Mouse (Mus musculus): Measurements from ENCODE around the gene 7420426K07Rik. TPM values are rescaled to one million over a fixed set of nuclear protein-coding genes. Genes with fewer than 3 reads are reported as not detected.

The 7420426K07Rik gene
- not detected in 2 replicates for polyA plus RNA-seq (2012)

GRCm38 (mm10) chr9:98902819-98903218 is at the start of gene 7420426K07Rik:
Gene 7420426K07Rik (plus strand): TSS chr9:98903119.

GRCm38 (mm10) chr9:98856210-98856609 is 46.7 kb upstream of the 7420426K07Rik start, which contains the start of gene Prr23a2:
Gene Prr23a2 (plus strand): TSS chr9:98856494.

GRCm38 (mm10) chr9:98864571-98864970 is 38.3 kb upstream of the 7420426K07Rik start, which contains the start of gene Prr23a3:
Gene Prr23a3 (plus strand): TSS chr9:98864767.

Other genes starting within 250 kb of the 7420426K07Rik start
- not detected in 2 replicates for gene Prr23a1, start 60.6 kb upstream of the 7420426K07Rik start, polyA plus RNA-seq (2012)
- not detected in 2 replicates for gene Prr23a2, start 46.6 kb upstream of the 7420426K07Rik start, polyA plus RNA-seq (2012)
- gene Prr23a3, start 38.4 kb upstream of the 7420426K07Rik start, polyA plus RNA-seq (2012): not detected in 2 replicates
- gene Foxl2, start 52.2 kb downstream of the 7420426K07Rik start, polyA plus RNA-seq (2012): 0.04 TPM in 1 of 2 replicates, not detected in the other
- gene Faim, start 83.3 kb downstream of the 7420426K07Rik start, polyA plus RNA-seq (2012): 27.7 and 27.9 TPM in 2 replicates
- not detected in 2 replicates for gene Gm1123, start 132.6 kb downstream of the 7420426K07Rik start, polyA plus RNA-seq (2012)
- gene Pik3cb, start 237.5 kb downstream of the 7420426K07Rik start, polyA plus RNA-seq (2012): 1.0 and 1.2 TPM in 2 replicates